Mouse (Mus musculus) cerebral cortex, adult 2 months (tissue): ENCODE results near the gene Rprml.

Experiments used
- WGBS: fragments of 180-500 bp; shearing (Covaris S2); methylation state at CpG from one replicate; pipeline ENCODE4 v1.1.7; 2018; 5-methylcytosine and 5-hydroxymethylcytosine counted together

Rprml gene

DNA sequence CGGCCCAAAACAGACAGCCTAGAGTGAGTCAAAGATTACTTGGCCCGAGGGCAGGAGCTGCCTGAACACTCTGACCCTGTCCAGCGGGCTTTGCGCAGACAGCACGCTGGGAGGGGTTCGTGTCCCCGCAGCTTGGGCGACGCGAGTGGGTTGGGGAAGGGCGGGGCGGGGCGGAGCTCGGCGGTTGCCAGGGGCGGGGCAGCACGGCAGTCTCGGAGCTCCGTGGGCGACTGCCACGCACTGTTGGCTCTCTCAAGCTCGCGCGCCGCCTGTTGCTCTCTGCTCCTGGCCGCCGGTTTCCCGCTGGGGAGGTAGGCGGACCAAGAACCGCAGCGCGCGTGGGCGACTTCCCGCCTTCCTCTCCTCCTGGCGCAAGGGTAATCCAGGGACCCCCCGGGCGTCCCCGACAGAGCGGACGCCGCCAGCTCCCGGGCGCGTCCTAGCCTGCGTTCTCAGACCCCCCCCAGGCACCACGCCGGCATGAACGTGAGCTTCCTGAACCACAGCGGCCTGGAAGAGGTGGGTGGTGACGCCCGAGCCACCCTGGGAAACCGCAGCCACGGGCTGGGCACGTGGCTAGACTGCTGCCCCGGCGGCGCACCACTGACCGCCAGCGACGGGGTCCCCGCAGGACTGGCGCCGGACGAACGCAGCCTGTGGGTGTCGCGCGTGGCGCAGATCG is at the start of gene Rprml:
Gene Rprml (plus strand): TSS at position 270 of the 682 bp plus-strand sequence.
- under 1% methylated on average over 70 of the region's 71 CpGs for WGBS

- WGBS, result 60% methylated on average over 5 of the region's 5 CpGs
Observed at GRCm38 (mm10) chr11:103606611-103607010, 42.8 kb upstream of the Rprml start.

- 96% methylated on average over 2 of the region's 2 CpGs for WGBS
Observed at GRCm38 (mm10) chr11:103610772-103611171, 38.6 kb upstream of the Rprml start.

DNA sequence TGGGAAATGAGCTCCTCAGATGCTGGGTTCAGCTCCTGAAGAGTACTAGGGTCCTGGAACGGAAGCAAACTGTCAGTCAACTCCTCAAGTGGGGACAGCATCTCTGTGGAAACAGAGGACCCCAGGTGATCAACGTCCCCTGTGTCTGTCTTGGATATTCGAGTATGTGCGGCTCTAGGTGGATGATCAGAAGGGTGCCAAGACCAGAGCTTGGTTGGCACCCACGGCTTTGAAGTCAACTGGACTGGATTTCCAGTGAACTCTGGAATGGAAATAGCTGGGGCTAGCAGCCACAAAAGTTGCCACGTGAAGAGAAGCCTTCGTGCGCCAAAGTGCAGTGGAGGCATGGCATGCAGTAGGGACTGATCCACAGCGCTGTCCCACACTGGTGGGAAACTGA is 28.3 kb upstream of the Rprml start, which contains the start of gene Gm884:
Gene Gm884 (minus strand): TSS at position 101 of the 400 bp plus-strand sequence.
- WGBS, result 86% methylated on average over 9 of the region's 9 CpGs

- 87% methylated on average over 23 of the region's 23 CpGs for WGBS
Observed at GRCm38 (mm10) chr11:103627453-103627852, 21.9 kb upstream of the Rprml start.

GRCm38 (mm10) chr11:103634806-103635205 is 14.6 kb upstream of the Rprml start:
- 88% methylated on average over 7 of the region's 7 CpGs for WGBS

DNA sequence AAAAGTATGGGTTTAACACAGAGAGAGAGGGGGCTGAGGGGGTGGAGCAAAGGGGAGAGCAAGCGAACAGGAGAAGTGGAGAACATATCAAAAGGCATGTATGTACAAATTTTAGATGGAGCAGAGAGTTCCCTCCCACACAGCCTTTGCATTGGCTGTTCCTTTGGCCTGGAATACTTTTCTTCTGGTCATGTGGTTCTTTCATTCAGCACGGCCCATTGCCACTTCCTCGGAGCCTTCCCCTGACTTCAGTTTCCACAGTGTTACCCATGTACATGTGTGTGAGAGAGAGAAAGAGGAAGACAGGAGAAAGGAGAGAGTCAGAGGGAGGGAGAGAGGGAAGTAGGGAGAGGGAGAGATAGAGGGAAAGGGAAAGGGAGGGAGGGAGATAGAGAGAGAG is 13.9 kb upstream of the Rprml start:
- 63% methylated on average over 3 of the region's 3 CpGs for WGBS

- 81% methylated on average over 6 of the region's 6 CpGs for WGBS
Observed at GRCm38 (mm10) chr11:103636261-103636660, 13.1 kb upstream of the Rprml start.

DNA sequence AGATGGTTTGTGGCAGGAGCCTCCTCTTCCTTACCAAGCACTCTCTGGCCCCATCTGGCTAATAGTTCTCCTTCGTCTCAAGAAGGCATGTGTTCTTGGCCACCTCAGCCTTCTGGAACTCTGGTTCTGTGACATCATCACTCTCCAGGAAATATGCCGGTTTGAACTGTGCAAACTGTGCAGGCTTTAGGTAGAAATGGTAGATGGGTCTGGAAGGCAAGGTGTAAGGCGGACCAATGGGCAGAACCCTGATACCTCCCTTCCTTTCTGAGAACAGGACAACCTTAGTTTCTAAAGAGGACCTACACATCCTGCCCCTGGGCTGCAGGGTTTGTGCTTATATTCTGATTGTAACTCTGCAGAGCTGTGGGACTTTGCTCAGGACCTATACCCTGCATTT is 10.6 kb upstream of the Rprml start, which contains the start of gene Lyzl6:
Gene Lyzl6 (minus strand): TSS at position 101 of the 400 bp plus-strand sequence.
- WGBS, result 82% methylated on average over 3 of the region's 3 CpGs

DNA sequence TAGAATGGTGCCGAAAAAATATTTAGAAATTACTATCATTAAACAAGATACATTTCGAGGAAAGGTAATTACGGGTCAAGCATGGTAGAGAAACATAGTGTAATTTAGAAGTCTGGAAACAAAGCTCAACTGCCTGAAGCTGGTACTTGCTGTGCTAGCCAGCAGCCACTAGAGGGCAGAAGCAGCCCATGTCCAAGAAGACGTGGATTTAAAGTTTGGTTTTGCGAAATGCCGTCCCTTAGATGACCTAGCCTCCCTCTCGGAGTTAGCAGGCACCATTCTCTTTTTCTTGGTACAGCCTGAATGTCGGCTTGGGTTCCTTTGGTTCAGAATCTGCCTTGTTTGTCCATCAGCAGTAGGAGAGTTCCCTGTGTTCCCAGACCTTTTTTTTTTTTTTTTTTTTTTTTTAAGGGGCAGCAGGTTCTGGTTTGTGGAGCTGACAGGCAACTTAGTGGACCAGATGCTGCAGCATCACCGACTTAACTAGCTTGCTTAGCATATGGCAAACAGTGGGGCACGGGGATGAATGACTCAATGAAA is 9.9 kb upstream of the Rprml start:
- WGBS, result 3% methylated on average over 10 of the region's 10 CpGs

GRCm38 (mm10) chr11:103643211-103643610 is 6.2 kb upstream of the Rprml start:
- WGBS, result 43% methylated on average over 9 of the region's 9 CpGs

- WGBS, result 77% methylated on average over 8 of the region's 8 CpGs
Observed at GRCm38 (mm10) chr11:103645731-103646130, 3.6 kb upstream of the Rprml start.

DNA sequence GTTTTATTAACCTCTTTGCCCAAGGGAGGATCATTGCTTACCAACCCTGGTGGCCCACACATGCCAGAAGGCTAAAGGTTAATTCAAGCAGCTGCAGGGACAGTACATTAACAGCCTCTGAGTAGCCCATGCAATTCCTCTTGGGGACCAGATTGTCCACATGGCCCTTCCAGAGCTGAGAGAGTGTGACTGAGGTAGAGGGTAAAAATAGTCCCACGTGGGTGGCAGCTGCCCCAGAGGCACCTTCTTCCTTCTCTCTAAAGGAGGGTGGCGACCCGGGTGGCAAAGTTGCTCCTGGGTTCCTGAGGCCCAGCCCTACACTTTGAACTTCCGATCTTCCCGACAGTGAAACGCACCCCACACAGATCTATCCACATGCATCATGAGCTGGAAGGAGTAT is 3.1 kb upstream of the Rprml start:
- WGBS, result 83% methylated on average over 6 of the region's 6 CpGs

GRCm38 (mm10) chr11:103647921-103648620 is 1.3 kb upstream of the Rprml start:
- 24% methylated on average over 11 of the region's 11 CpGs for WGBS

DNA sequence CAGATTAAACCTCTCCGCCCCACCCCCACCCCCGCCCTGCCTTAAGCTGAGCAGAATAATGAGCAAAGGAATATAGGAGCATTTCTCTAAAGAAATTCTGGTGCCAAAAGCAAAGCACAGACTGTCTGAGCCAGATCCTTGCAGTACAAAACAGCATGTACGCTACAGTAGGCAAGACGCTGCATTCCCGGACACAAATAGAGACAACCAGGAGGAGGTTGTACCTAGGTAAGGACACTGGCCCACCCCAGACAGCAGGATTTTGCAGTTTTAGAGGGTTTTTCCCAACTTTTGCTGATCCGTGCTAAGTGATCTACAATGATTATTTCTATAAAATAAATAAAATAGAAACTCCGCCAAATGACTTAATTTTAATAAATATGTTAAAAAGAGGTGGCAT is 714 bp upstream of the Rprml start:
- 18% methylated on average over 7 of the region's 7 CpGs for WGBS

- 2% methylated on average over 37 of the region's 37 CpGs for WGBS
Observed at GRCm38 (mm10) chr11:103649983-103650493, 668 bp downstream of the Rprml start.

DNA sequence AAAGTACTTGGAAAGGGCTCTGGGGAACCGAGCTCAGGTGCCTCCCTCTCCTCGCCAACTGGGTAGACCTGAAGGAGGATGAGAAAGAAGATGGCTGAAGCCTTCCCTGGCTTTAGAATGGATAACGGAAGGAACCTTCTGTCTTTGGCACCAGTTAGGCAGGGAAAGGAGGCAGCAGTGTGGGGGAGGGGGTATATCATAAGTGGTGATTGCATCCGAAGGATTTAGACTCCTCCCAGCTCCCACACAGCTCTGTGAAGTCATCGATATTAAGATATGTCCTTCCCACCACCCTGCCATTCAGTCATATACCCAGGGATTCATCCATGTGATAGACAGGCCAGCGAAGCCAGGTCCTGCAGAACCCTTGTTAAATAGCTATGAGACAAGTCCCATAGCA is 2.1 kb downstream of the Rprml start:
- whole genome bisulfite sequencing, result 46% methylated on average over 6 of the region's 6 CpGs

- WGBS, result 36% methylated on average over 10 of the region's 10 CpGs
Observed at GRCm38 (mm10) chr11:103653359-103653965, 4.1 kb downstream of the Rprml start.

DNA sequence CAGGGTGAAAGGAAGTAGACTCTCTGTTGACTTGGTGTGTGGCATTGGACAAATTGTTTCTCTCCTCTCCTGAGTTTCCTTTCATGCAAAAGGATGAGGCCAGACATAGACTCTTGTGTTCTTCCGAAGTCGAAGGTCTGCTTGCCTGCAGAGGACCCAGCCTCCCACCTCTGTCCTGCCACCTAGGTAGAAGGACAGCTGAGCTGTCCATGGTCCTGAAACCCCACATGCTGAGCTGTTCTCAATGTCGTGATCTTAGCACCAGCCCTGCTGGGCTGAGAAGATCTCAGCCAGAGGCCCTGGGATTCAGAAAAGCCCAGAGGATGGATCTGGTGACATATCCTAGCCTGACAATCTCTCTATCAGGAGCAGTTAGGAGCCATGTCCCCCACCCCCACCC is 7.2 kb downstream of the Rprml start:
- WGBS, result 29% methylated on average over 3 of the region's 3 CpGs

- WGBS, result 58% methylated on average over 7 of the region's 7 CpGs
Observed at GRCm38 (mm10) chr11:103658189-103658588, 8.8 kb downstream of the Rprml start.

DNA sequence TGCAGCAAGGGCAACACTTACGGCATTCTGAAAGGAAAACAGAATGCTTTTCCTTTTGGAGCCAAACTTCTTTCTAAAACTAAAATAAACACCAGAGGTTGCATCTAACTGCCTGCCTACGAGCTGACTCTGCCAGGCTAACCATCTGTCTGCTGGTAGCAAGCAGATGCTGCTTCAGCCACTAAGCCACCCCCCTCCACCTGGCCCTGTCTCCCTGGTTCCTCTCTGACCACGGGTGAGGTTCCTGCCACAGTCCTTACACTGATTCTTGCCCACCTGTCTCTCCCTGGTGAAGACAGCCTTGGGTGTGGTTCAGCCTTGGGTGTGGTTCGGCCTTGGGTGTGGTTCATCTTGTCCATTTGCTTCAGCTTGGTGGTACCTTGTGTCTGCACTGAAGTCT is 12.5 kb downstream of the Rprml start:
- 26% methylated on average over 4 of the region's 4 CpGs for WGBS

- 30% methylated on average over 5 of the region's 5 CpGs for WGBS
Observed at GRCm38 (mm10) chr11:103662546-103662945, 13.2 kb downstream of the Rprml start.
